Mouse (Mus musculus) hindbrain, embryonic 15.5 days (tissue): ENCODE data around the gene Fbxo46. TPM values are rescaled to one million over a fixed set of nuclear protein-coding genes. Genes with fewer than 3 reads are reported as not detected.

Source experiments
- ATAC-seq: fragments of 200-750 bp; cut with Nextera tagmentation; 2 replicates; pipeline ENCODE4 v1.8.0; 2017; ENCODE audit warnings: low read depth, moderate number of reproducible peaks, moderate TSS enrichment; ENCODE audit not compliant: low FRiP score
- H3K27ac ChIP-seq: fragments of 300-500 bp; sonication (generic); replicated peaks from 2 replicates; pipeline ENCODE4 v1.5.1; 2015; ENCODE audit warnings: mild to moderate bottlenecking, inconsistent platforms
- H3K27me3 ChIP-seq: fragments of 300-500 bp; sonication (generic); 2 replicates; pipeline ENCODE4 v1.6.1; 2015; ENCODE audit warnings: control low read depth, inconsistent platforms
- H3K36me3 ChIP-seq: fragments of 300-500 bp; sonication (generic); 2 replicates; pipeline ENCODE4 v1.6.1; 2015; ENCODE audit warnings: control low read depth, inconsistent platforms
- H3K4me1 ChIP-seq: fragments of 300-500 bp; sonication (generic); replicated peaks from 2 replicates; pipeline ENCODE4 v1.6.1; 2015; ENCODE audit warnings: control low read depth, inconsistent platforms
- H3K4me2 ChIP-seq: fragments of 300-500 bp; sonication (generic); 2 replicates; pipeline ENCODE4 v1.6.1; 2015; ENCODE audit warnings: moderate library complexity, mild to moderate bottlenecking, inconsistent platforms
- H3K4me3 ChIP-seq: fragments of 300-500 bp; sonication (generic); 2 replicates; pipeline ENCODE4 v1.5.1; 2015; ENCODE audit warnings: mild to moderate bottlenecking, inconsistent platforms
- H3K9ac ChIP-seq: fragments of 300-500 bp; sonication (generic); 2 replicates; pipeline ENCODE4 v1.6.1; 2015; ENCODE audit warnings: inconsistent platforms
- H3K9me3 ChIP-seq: fragments of 300-500 bp; sonication (generic); 2 replicates; pipeline ENCODE4 v1.6.1; 2016; ENCODE audit warnings: control low read depth, inconsistent platforms
- WGBS: fragments of 180-500 bp; shearing (Covaris S2); methylation state at CpG from one replicate; pipeline ENCODE4 v1.1.7; 2015; 5-methylcytosine and 5-hydroxymethylcytosine counted together
- polyA plus RNA-seq: library from polyadenylated mRNA; unstranded; fragments of >200 nt; fragmentation: Nextera tagmentation; extraction: Ambion mirVana; gene quantifications from 2 replicates; pipeline ENCODE4 v1.2.1, GENCODE M21; 2015

Gene Fbxo46
- polyA plus RNA-seq, 1 experiment from 2014 or later: 16.2 TPM

- H3K27ac ChIP-seq: peak within 1 kb of the TSS; percentile 82
- ATAC-seq: no peak
- H3K4me2 ChIP-seq: peak within 1 kb of the TSS; percentile 99
- peaks cover 14% of the 10 kb centered on the region for H3K36me3 ChIP-seq
- peak within 1 kb of the TSS; percentile 54 for H3K9ac ChIP-seq
- no peaks in the 10 kb centered on the region for H3K9me3 ChIP-seq
- H3K27me3 ChIP-seq: peaks cover 44% of the 10 kb centered on the region
- WGBS: 0% methylated on average over 24 of the region's 36 CpGs
- peak within 1 kb of the TSS; percentile 47 for H3K4me3 ChIP-seq
- peaks cover 52% of the 10 kb centered on the region for H3K4me1 ChIP-seq
Measured at GRCm38 (mm10) chr7:19094471-19094825, 25.2 kb upstream of the Fbxo46 start, which contains the start of gene Six5. Gene Six5 (plus strand): TSS chr7:19094594.

GRCm38 (mm10) chr7:19094826-19095750, 24.6 kb upstream of the Fbxo46 start:
- H3K9ac ChIP-seq: peak overlapping the region; percentile 54
- peaks cover 10% of the 10 kb centered on the region for H3K36me3 ChIP-seq
- peaks cover 52% of the 10 kb centered on the region for H3K4me1 ChIP-seq
- H3K4me2 ChIP-seq: peak overlapping the region; percentile 99
- no peak for ATAC-seq
- peaks cover 44% of the 10 kb centered on the region for H3K27me3 ChIP-seq
- no peaks in the 10 kb centered on the region for H3K9me3 ChIP-seq
- WGBS: 0% methylated on average over 64 of the region's 87 CpGs
- H3K27ac ChIP-seq: peak overlapping the region; percentile 82
- peak overlapping the region; percentile 47 for H3K4me3 ChIP-seq

GRCm38 (mm10) chr7:19095751-19096110, 23.9 kb upstream of the Fbxo46 start:
- Histone ChIP-seq H3K9ac (peak overlapping the region; percentile 54), H3K27me3 (peaks cover 39% of the 10 kb centered on the region), H3K9me3 (no peaks in the 10 kb centered on the region), H3K4me3 (peak overlapping the region; percentile 47), H3K36me3 (peaks cover 3% of the 10 kb centered on the region; the same call in 1 of the 2 replicates), H3K27ac (0 out of 2 replicates have a peak overlapping the region, but pooled peaks have one; percentile 82), H3K4me1 (peaks cover 52% of the 10 kb centered on the region), H3K4me2 (peak overlapping the region; percentile 99)
- WGBS: under 1% methylated on average over 19 of the region's 19 CpGs
- no peak for ATAC-seq

- ATAC-seq: no peak
Measured at GRCm38 (mm10) chr7:19096421-19096976, 23.2 kb upstream of the Fbxo46 start.

GRCm38 (mm10) chr7:19097217-19097616, 22.4 kb upstream of the Fbxo46 start:
- Histone ChIP-seq H3K9me3 (no peaks in the 10 kb centered on the region), H3K4me3 (no peak overlapping the region), H3K4me1 (peaks cover 47% of the 10 kb centered on the region), H3K9ac (no peak overlapping the region), H3K4me2 (no peak overlapping the region), H3K27ac (no peak overlapping the region), H3K27me3 (peaks cover 25% of the 10 kb centered on the region), H3K36me3 (no peaks in the 10 kb centered on the region)
- no peak for ATAC-seq
- 70% methylated on average over 2 of the region's 2 CpGs for WGBS

More at GRCm38 (mm10) chr7:19096421-19096976, 23.2 kb upstream of the Fbxo46 start:
- peaks cover 52% of the 10 kb centered on the region for H3K4me1 ChIP-seq
- H3K4me3 ChIP-seq: peak overlapping the region; percentile 47; the same call in 1 of the 2 replicates
- H3K9me3 ChIP-seq: no peaks in the 10 kb centered on the region
- H3K27me3 ChIP-seq: peaks cover 32% of the 10 kb centered on the region
- peak overlapping the region; percentile 99 for H3K4me2 ChIP-seq
- H3K36me3 ChIP-seq: 0 out of 2 replicates have a peak, but pooled peaks cover 3% of the 10 kb centered on the region
- no peak overlapping the region for H3K9ac ChIP-seq
- H3K27ac ChIP-seq: no peak overlapping the region
- 59% methylated on average over 5 of the region's 5 CpGs for WGBS

- Histone ChIP-seq H3K9ac (no peak overlapping the region), H3K4me3 (no peak overlapping the region), H3K9me3 (0 out of 2 replicates have a peak, but pooled peaks cover 3% of the 10 kb centered on the region), H3K36me3 (peaks cover 5% of the 10 kb centered on the region; the same call in 1 of the 2 replicates), H3K27ac (no peak overlapping the region), H3K4me1 (peaks cover 40% of the 10 kb centered on the region), H3K4me2 (no peak overlapping the region), H3K27me3 (peaks cover 21% of the 10 kb centered on the region)
- ATAC-seq: no peak
Measured at GRCm38 (mm10) chr7:19097863-19098262, 21.8 kb upstream of the Fbxo46 start.

- Histone ChIP-seq H3K36me3 (peaks cover 13% of the 10 kb centered on the region; the same call in 1 of the 2 replicates), H3K9me3 (0 out of 2 replicates have a peak, but pooled peaks cover 3% of the 10 kb centered on the region), H3K4me1 (peaks cover 31% of the 10 kb centered on the region), H3K27ac (no peak overlapping the region), H3K4me3 (no peak overlapping the region), H3K9ac (no peak overlapping the region), H3K27me3 (peaks cover 18% of the 10 kb centered on the region), H3K4me2 (no peak overlapping the region)
- 60% methylated on average over 7 of the region's 7 CpGs for WGBS
- ATAC-seq: no peak
Measured at GRCm38 (mm10) chr7:19098811-19099210, 20.8 kb upstream of the Fbxo46 start.

GRCm38 (mm10) chr7:19100290-19100689, 19.4 kb upstream of the Fbxo46 start:
- ATAC-seq: no peak
- Histone ChIP-seq H3K4me3 (no peak overlapping the region), H3K36me3 (peaks cover 18% of the 10 kb centered on the region; the same call in 1 of the 2 replicates), H3K27ac (no peak overlapping the region), H3K27me3 (0 out of 2 replicates have a peak, but pooled peaks cover 9% of the 10 kb centered on the region), H3K4me2 (no peak overlapping the region), H3K4me1 (peaks cover 16% of the 10 kb centered on the region), H3K9ac (no peak overlapping the region), H3K9me3 (0 out of 2 replicates have a peak, but pooled peaks cover 3% of the 10 kb centered on the region)
- WGBS: 95% methylated on average over 1 of the region's 1 CpGs

GRCm38 (mm10) chr7:19103741-19104140, 15.9 kb upstream of the Fbxo46 start:
- ATAC-seq: no peak
- Histone ChIP-seq H3K36me3 (peaks cover 18% of the 10 kb centered on the region; the same call in 1 of the 2 replicates), H3K4me1 (no peaks in the 10 kb centered on the region), H3K9ac (no peak overlapping the region), H3K4me2 (no peak overlapping the region), H3K4me3 (no peak overlapping the region), H3K27ac (no peak overlapping the region), H3K27me3 (no peaks in the 10 kb centered on the region), H3K9me3 (0 out of 2 replicates have a peak, but pooled peaks cover 3% of the 10 kb centered on the region)

GRCm38 (mm10) chr7:19104486-19104885, 15.2 kb upstream of the Fbxo46 start:
- H3K27ac ChIP-seq: no peak overlapping the region
- WGBS: 82% methylated on average over 2 of the region's 2 CpGs
- no peak for ATAC-seq
- 0 out of 2 replicates have a peak, but pooled peaks cover 3% of the 10 kb centered on the region for H3K9me3 ChIP-seq
- no peak overlapping the region for H3K9ac ChIP-seq
- no peak overlapping the region for H3K4me2 ChIP-seq
- no peak overlapping the region for H3K4me3 ChIP-seq
- H3K4me1 ChIP-seq: no peaks in the 10 kb centered on the region
- peaks cover 18% of the 10 kb centered on the region; the same call in 1 of the 2 replicates for H3K36me3 ChIP-seq
- no peaks in the 10 kb centered on the region for H3K27me3 ChIP-seq

- H3K9ac ChIP-seq: no peak overlapping the region
- no peaks in the 10 kb centered on the region for H3K27me3 ChIP-seq
- no peak overlapping the region for H3K4me3 ChIP-seq
- peaks cover 18% of the 10 kb centered on the region; the same call in 1 of the 2 replicates for H3K36me3 ChIP-seq
- 64% methylated on average over 3 of the region's 3 CpGs for WGBS
- no peak overlapping the region for H3K4me2 ChIP-seq
- no peak for ATAC-seq
- no peak overlapping the region for H3K27ac ChIP-seq
- 0 out of 2 replicates have a peak, but pooled peaks cover 3% of the 10 kb centered on the region for H3K9me3 ChIP-seq
- H3K4me1 ChIP-seq: no peaks in the 10 kb centered on the region
Measured at GRCm38 (mm10) chr7:19107436-19107835, 12.2 kb upstream of the Fbxo46 start.

- H3K36me3 ChIP-seq: no peaks in the 10 kb centered on the region
- H3K4me1 ChIP-seq: no peaks in the 10 kb centered on the region
- no peak overlapping the region for H3K4me2 ChIP-seq
- H3K9me3 ChIP-seq: no peaks in the 10 kb centered on the region
- no peak overlapping the region for H3K4me3 ChIP-seq
- no peak for ATAC-seq
- H3K27ac ChIP-seq: no peak overlapping the region
- H3K27me3 ChIP-seq: 0 out of 2 replicates have a peak, but pooled peaks cover 3% of the 10 kb centered on the region
- 94% methylated on average over 1 of the region's 1 CpGs for WGBS
- no peak overlapping the region for H3K9ac ChIP-seq
Measured at GRCm38 (mm10) chr7:19109565-19109964, 10.1 kb upstream of the Fbxo46 start.
